Mouse (Mus musculus) liver, adult 2 months (tissue): ENCODE measurements around the gene Uchl4.

Experiments
- CTCF ChIP-seq: fragments of 200-500 bp; IDR thresholded peaks from 2 replicates; pipeline ENCODE4 v1.5.1; 2011; ENCODE audit warnings: low read depth, low read length, control low read depth
- POLR2A ChIP-seq: fragments of 200-500 bp; IDR thresholded peaks from 2 replicates; pipeline ENCODE4 v1.6.1; 2011; ENCODE audit warnings: low read length, control low read depth; ENCODE audit not compliant: insufficient read depth; ENCODE audit errors: extremely low read depth

DNA sequence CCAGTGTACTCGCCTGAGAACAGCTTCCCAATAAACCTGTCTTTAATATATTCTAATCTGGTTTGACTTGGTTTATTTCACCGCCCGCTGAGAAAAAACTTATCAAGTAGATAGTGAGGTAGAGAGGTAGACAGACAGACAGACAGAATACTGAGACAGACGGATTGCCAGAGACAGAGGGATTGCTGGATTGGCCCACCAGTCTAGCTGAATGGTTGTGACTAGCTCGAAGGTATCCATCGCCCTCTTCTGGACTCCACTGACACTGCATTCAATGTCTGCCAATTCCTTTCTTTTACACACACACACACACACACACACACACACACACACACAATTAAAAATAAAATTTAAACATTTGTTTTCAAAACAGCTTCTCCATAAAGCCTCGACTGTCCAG is 37.6 kb downstream of the Uchl4 start:
- TF ChIP-seq POLR2A (no peak), CTCF (peak; percentile 71)
